Mouse (Mus musculus): ENCODE data around the gene 1700067P10Rik. TPM values are rescaled to one million over a fixed set of nuclear protein-coding genes. Genes with fewer than 3 reads are reported as not detected.

Gene 1700067P10Rik
- polyA plus RNA-seq, 1 experiment from 2014 or later = 0.34 TPM

- WGBS = under 1% methylated on average over 38 of the region's 43 CpGs
- Histone ChIP-seq H3K4me3 (replicated peaks) (peak overlapping the region; percentile 32), H3K4me2 (replicated peaks) (peak overlapping the region; percentile 54), H3K27ac (no peak overlapping the region), H3K9me3 (no peaks in the 10 kb centered on the region; the same call in 1 of the 2 replicates), H3K36me3 (no peaks in the 10 kb centered on the region), H3K4me1 (replicated peaks) (peaks cover 51% of the 10 kb centered on the region), H3K9ac (replicated peaks) (peak overlapping the region; percentile 39; the same call in 1 of the 2 replicates), H3K27me3 (peaks cover 71% of the 10 kb centered on the region)
- ATAC-seq = no peak
Observed at GRCm38 (mm10) chr17:48097743-48098527, 8.8 kb downstream of the 1700067P10Rik start.

GRCm38 (mm10) chr17:48098528-48098890 is 9.4 kb downstream of the 1700067P10Rik start:
- WGBS = 0% methylated on average over 19 of the region's 19 CpGs
- Histone ChIP-seq H3K36me3 (no peaks in the 10 kb centered on the region), H3K27me3 (peaks cover 70% of the 10 kb centered on the region), H3K9me3 (no peaks in the 10 kb centered on the region; the same call in 1 of the 2 replicates), H3K4me3 (replicated peaks) (peak overlapping the region; percentile 32), H3K4me1 (replicated peaks) (peaks cover 51% of the 10 kb centered on the region), H3K9ac (replicated peaks) (0 out of 2 replicates have a peak overlapping the region, but pooled peaks have one; percentile 39), H3K27ac (no peak overlapping the region), H3K4me2 (replicated peaks) (peak overlapping the region; percentile 54)
- ATAC-seq = no peak

- H3K36me3 ChIP-seq = no peaks in the 10 kb centered on the region
- peaks cover 51% of the 10 kb centered on the region for H3K4me1 ChIP-seq (replicated peaks)
- peaks cover 62% of the 10 kb centered on the region for H3K27me3 ChIP-seq
- WGBS = 4% methylated on average over 11 of the region's 11 CpGs
- no peak for ATAC-seq
- H3K9ac ChIP-seq (replicated peaks) = no peak overlapping the region
- H3K27ac ChIP-seq = no peak overlapping the region
- no peak overlapping the region for H3K4me3 ChIP-seq (replicated peaks)
- no peak overlapping the region for H3K4me2 ChIP-seq (replicated peaks)
- H3K9me3 ChIP-seq = no peaks in the 10 kb centered on the region
Observed at GRCm38 (mm10) chr17:48099312-48099711, 10.2 kb downstream of the 1700067P10Rik start.

- WGBS = 12% methylated on average over 21 of the region's 21 CpGs
- ATAC-seq = peak; percentile 79
Observed at GRCm38 (mm10) chr17:48100441-48101417, 11.6 kb downstream of the 1700067P10Rik start.

GRCm38 (mm10) chr17:48107333-48107732 is 18.2 kb downstream of the 1700067P10Rik start:
- Histone ChIP-seq H3K27ac (no peak overlapping the region), H3K4me3 (replicated peaks) (no peak overlapping the region), H3K4me2 (replicated peaks) (no peak overlapping the region), H3K9me3 (no peaks in the 10 kb centered on the region), H3K27me3 (no peaks in the 10 kb centered on the region), H3K4me1 (replicated peaks) (0 out of 2 replicates have a peak, but pooled peaks cover 10% of the 10 kb centered on the region), H3K9ac (replicated peaks) (no peak overlapping the region), H3K36me3 (no peaks in the 10 kb centered on the region)
- WGBS = 33% methylated on average over 4 of the region's 4 CpGs
- ATAC-seq = no peak

More at GRCm38 (mm10) chr17:48100441-48101417, 11.6 kb downstream of the 1700067P10Rik start:
- Histone ChIP-seq H3K4me2 (replicated peaks) (peak overlapping the region; percentile 32), H3K9ac (replicated peaks) (no peak overlapping the region), H3K27ac (no peak overlapping the region), H3K27me3 (peaks cover 48% of the 10 kb centered on the region), H3K4me3 (replicated peaks) (peak overlapping the region; percentile 17), H3K4me1 (replicated peaks) (peaks cover 39% of the 10 kb centered on the region), H3K36me3 (no peaks in the 10 kb centered on the region), H3K9me3 (no peaks in the 10 kb centered on the region)

- H3K4me1 ChIP-seq (replicated peaks) = 0 out of 2 replicates have a peak, but pooled peaks cover 10% of the 10 kb centered on the region
- H3K4me2 ChIP-seq (replicated peaks) = no peak overlapping the region
- H3K9ac ChIP-seq (replicated peaks) = no peak overlapping the region
- no peaks in the 10 kb centered on the region for H3K9me3 ChIP-seq
- no peaks in the 10 kb centered on the region for H3K36me3 ChIP-seq
- 52% methylated on average over 6 of the region's 6 CpGs for WGBS
- ATAC-seq = no peak
- no peaks in the 10 kb centered on the region for H3K27me3 ChIP-seq
- no peak overlapping the region for H3K27ac ChIP-seq
- H3K4me3 ChIP-seq (replicated peaks) = no peak overlapping the region
Observed at GRCm38 (mm10) chr17:48107862-48108261, 18.7 kb downstream of the 1700067P10Rik start.

- Histone ChIP-seq H3K9ac (replicated peaks) (no peak overlapping the region), H3K4me1 (replicated peaks) (0 out of 2 replicates have a peak, but pooled peaks cover 10% of the 10 kb centered on the region), H3K4me3 (replicated peaks) (no peak overlapping the region), H3K27ac (no peak overlapping the region), H3K9me3 (no peaks in the 10 kb centered on the region), H3K36me3 (no peaks in the 10 kb centered on the region), H3K4me2 (replicated peaks) (no peak overlapping the region), H3K27me3 (no peaks in the 10 kb centered on the region)
- ATAC-seq = no peak
- 77% methylated on average over 3 of the region's 3 CpGs for WGBS
Observed at GRCm38 (mm10) chr17:48108520-48108919, 19.4 kb downstream of the 1700067P10Rik start.

GRCm38 (mm10) chr17:48110547-48111287 is 21.6 kb downstream of the 1700067P10Rik start:
- Histone ChIP-seq H3K9ac (replicated peaks) (no peak overlapping the region), H3K27me3 (no peaks in the 10 kb centered on the region), H3K9me3 (0 out of 2 replicates have a peak, but pooled peaks cover 6% of the 10 kb centered on the region), H3K4me2 (replicated peaks) (no peak overlapping the region), H3K4me1 (replicated peaks) (0 out of 2 replicates have a peak, but pooled peaks cover 10% of the 10 kb centered on the region), H3K4me3 (replicated peaks) (no peak overlapping the region), H3K36me3 (no peaks in the 10 kb centered on the region), H3K27ac (no peak overlapping the region)
- WGBS = 52% methylated on average over 8 of the region's 8 CpGs
- 0 out of 2 replicates have a peak, but pooled peaks have one; percentile 27 for ATAC-seq

- Histone ChIP-seq H3K9me3 (0 out of 2 replicates have a peak, but pooled peaks cover 6% of the 10 kb centered on the region), H3K4me1 (replicated peaks) (no peaks in the 10 kb centered on the region), H3K4me2 (replicated peaks) (no peak overlapping the region), H3K36me3 (no peaks in the 10 kb centered on the region), H3K27me3 (no peaks in the 10 kb centered on the region), H3K27ac (no peak overlapping the region), H3K4me3 (replicated peaks) (no peak overlapping the region), H3K9ac (replicated peaks) (no peak overlapping the region)
- ATAC-seq = no peak
- 75% methylated on average over 1 of the region's 1 CpGs for WGBS
Observed at GRCm38 (mm10) chr17:48118570-48118969, 29.5 kb downstream of the 1700067P10Rik start.

GRCm38 (mm10) chr17:48119656-48120055 is 30.5 kb downstream of the 1700067P10Rik start:
- ATAC-seq = peak; percentile 75; the same call in 1 of the 2 replicates
- Histone ChIP-seq H3K9ac (replicated peaks) (no peak overlapping the region), H3K4me3 (replicated peaks) (no peak overlapping the region), H3K27me3 (no peaks in the 10 kb centered on the region), H3K4me1 (replicated peaks) (no peaks in the 10 kb centered on the region), H3K4me2 (replicated peaks) (no peak overlapping the region), H3K36me3 (no peaks in the 10 kb centered on the region), H3K9me3 (no peaks in the 10 kb centered on the region), H3K27ac (no peak overlapping the region)
- WGBS = 26% methylated on average over 3 of the region's 3 CpGs

GRCm38 (mm10) chr17:48120456-48120855 is 31.3 kb downstream of the 1700067P10Rik start:
- H3K9ac ChIP-seq (replicated peaks) = no peak overlapping the region
- no peaks in the 10 kb centered on the region for H3K27me3 ChIP-seq
- H3K9me3 ChIP-seq = no peaks in the 10 kb centered on the region
- H3K27ac ChIP-seq = no peak overlapping the region
- ATAC-seq = no peak
- WGBS = 97% methylated on average over 20 of the region's 20 CpGs
- H3K36me3 ChIP-seq = no peaks in the 10 kb centered on the region
- no peak overlapping the region for H3K4me3 ChIP-seq (replicated peaks)
- no peak overlapping the region for H3K4me2 ChIP-seq (replicated peaks)
- no peaks in the 10 kb centered on the region for H3K4me1 ChIP-seq (replicated peaks)

Measured in midbrain, embryonic 13.5 days (tissue).